Mouse (Mus musculus) lung, adult 2 months (tissue): Measurements from ENCODE around the gene Gm10778. TPM values are rescaled to one million over a fixed set of nuclear protein-coding genes. Genes with fewer than 3 reads are reported as not detected.
"Not testable (repeated sequence)": the region's sequence is repeated elsewhere in the genome, so short reads cannot be mapped to it uniquely, and the experiment has no call there.

ENCODE experiments used
- DNase-seq: peaks from one replicate; pipeline ENCODE4 v3.0.0; 2022
- H3K4me1 ChIP-seq: fragments of 200-500 bp; 2 replicates; pipeline ENCODE4 v1.6.1; 2011; ENCODE audit warnings: low read length; ENCODE audit not compliant: control insufficient read depth, insufficient read depth
- H3K4me3 ChIP-seq: fragments of 200-500 bp; replicated peaks from 2 replicates; pipeline ENCODE3; 2011; ENCODE audit warnings: low read depth, mild to moderate bottlenecking, control low read depth, low read length; ENCODE audit errors: extremely low read depth
- CTCF ChIP-seq: fragments of 200-500 bp; IDR thresholded peaks from 2 replicates; pipeline ENCODE4 v1.5.1; 2011; ENCODE audit warnings: mild to moderate bottlenecking, low read length, control low read depth; ENCODE audit not compliant: insufficient read depth
- POLR2A ChIP-seq: fragments of 200-500 bp; IDR thresholded peaks from 2 replicates; pipeline ENCODE4 v1.6.1; 2011; ENCODE audit warnings: low read depth, mild to moderate bottlenecking, control low read depth, low read length, borderline replicate concordance; ENCODE audit errors: extremely low read depth
- whole genome bisulfite sequencing: fragments of 180-500 bp; shearing (Covaris S2); methylation state at CpG from one replicate; pipeline ENCODE4 v1.1.7; 2018; 5-methylcytosine and 5-hydroxymethylcytosine counted together
- polyA plus RNA-seq: library from polyadenylated mRNA; depleted of rRNA; stranded (reverse); fragments of >200 nt; gene quantifications from 2 replicates; pipeline ENCODE4 v1.2.3, GENCODE M21; 2012

Gm10778 gene
- polyA plus RNA-seq, 1 experiment, result 0.57 TPM

DNA sequence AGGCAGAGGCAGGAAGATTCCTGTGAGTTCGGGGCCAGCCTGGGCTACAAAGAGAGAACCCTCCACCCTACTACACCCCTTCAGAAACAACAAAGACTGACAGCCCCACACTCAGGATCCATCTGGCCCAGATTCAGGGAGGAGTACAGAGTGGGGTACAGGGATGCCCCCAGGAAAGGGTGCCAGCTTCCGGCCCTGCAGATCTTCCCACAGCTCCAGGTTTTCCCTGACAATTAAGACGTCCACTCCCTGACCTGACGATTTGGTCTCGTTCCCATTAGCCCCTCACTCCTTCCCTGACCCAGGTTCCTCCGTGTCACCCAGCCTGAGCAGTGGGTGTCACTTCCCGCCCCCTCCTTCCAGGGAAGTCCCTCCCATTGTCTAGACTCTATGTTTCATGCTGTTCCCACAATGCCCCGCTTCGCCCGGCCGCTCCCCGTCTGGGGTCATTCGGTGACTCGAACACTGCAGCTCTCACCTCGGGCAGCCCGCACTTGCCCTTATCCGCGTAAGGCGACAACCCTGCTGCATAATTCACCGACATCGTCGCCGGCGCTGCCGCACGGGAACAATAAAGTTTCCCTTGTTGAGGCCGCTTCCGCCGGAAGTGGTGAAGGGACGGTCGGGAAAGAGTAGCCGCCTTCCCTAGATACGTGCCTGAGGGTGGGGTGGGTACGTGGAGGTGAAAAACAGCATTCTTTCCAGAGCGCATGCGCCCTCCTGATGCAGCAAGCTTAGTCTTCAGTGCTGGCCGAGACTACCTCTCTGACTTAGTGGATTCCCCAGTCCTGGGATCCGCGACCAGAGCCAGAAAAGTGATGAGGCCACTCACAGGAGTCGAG, 21.6 kb upstream of the Gm10778 start, which contains the start of gene Sirt6:
Gene Sirt6, minus strand, starts transcription at position 804 of the 842 bp plus-strand sequence.
- Histone ChIP-seq H3K4me3 (peak within 1 kb of the TSS; percentile 80), H3K4me1 (no peaks in the 10 kb centered on the region; the same call in 1 of the 2 replicates)
- DNase-seq, result peak; percentile 92
- 3% methylated on average over 40 of the region's 40 CpGs for WGBS
- no peak for TF ChIP-seq CTCF
- TF ChIP-seq POLR2A, result peak; percentile 97; the same call in 1 of the 2 replicates

DNA sequence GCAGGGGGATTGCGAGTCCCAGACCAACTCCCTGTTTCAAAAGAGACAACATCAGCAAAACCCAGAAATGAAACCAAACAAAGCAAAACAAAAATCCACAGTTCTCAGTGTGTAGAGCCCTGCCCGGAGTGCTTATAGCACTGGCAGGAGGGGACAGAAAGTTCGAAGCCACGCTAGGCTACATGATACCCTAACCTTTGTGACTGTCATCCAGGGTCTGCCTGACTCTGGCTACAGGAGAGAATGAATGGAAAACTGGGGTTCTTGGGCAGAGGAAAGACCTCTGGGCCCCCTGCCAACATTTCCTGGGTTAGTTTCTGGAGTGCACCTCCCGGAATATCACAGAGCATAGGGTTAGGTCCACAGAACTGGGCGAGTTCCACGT, 21.0 kb upstream of the Gm10778 start:
- no peaks in the 10 kb centered on the region; the same call in 1 of the 2 replicates for H3K4me1 ChIP-seq
- 33% methylated on average over 7 of the region's 7 CpGs for WGBS
- no peak for TF ChIP-seq POLR2A
- TF ChIP-seq CTCF, result no peak
- DNase-seq, result no peak
- peak overlapping the region; percentile 80 for H3K4me3 ChIP-seq

DNA sequence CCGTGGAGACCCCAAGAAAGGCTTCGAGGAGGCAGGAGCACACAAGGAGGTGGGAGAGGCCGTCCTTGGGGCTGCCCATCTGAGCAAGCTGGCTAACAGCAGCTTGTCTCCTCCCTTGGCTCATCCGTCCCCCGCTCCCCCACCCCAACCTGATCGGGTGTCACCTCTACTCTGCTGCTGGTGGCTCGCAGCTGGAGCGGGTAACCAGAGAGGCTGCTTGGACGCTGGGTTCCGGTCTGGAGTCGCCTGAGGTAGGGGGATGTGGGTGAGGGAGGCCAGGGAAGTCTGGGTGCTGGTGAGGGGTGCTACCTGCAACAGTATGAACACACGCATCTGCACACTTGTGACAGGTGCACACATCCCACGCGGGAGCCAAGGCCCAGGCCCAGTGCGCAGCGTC, 20.5 kb upstream of the Gm10778 start, which contains the start of gene Ankrd24:
Gene Ankrd24, plus strand, starts transcription at position 151 of the 400 bp plus-strand sequence.
- no peak for DNase-seq
- Histone ChIP-seq H3K4me1 (no peaks in the 10 kb centered on the region; the same call in 1 of the 2 replicates), H3K4me3 (peak within 1 kb of the TSS; percentile 80)
- WGBS, result 79% methylated on average over 16 of the region's 16 CpGs
- TF ChIP-seq CTCF (no peak), POLR2A (no peak)

GRCm38 (mm10) chr10:81633253-81634099, 15.4 kb upstream of the Gm10778 start:
- Histone ChIP-seq H3K4me3 (peak overlapping the region; percentile 12), H3K4me1 (0 out of 2 replicates have a peak, but pooled peaks cover 6% of the 10 kb centered on the region)
- peak; percentile 81 for DNase-seq
- TF ChIP-seq CTCF (no peak), POLR2A (peak; percentile 38; the same call in 1 of the 2 replicates)
- WGBS, result 3% methylated on average over 37 of the region's 37 CpGs

DNA sequence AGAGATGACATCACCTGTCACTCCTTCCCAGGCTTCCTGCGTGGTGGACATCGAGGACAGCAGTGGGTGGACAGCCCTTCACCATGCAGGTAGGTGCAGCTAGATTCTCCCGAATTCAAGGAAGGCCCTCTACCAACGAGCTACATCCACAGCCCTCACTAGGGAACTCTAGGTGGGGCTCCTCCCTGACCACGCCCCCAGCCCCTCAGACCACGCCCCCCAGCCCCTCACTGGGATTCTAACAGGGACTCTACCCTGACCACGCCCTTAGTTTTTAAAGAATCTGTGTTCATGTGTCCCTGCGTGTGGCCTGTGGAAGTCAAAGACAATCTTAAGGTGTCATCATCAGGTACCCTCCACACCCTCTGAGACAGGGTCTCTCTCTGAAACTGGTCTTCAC, 12.5 kb upstream of the Gm10778 start:
- Histone ChIP-seq H3K4me1 (0 out of 2 replicates have a peak, but pooled peaks cover 6% of the 10 kb centered on the region), H3K4me3 (no peak overlapping the region)
- whole genome bisulfite sequencing, result 18% methylated on average over 8 of the region's 8 CpGs
- TF ChIP-seq POLR2A (no peak), CTCF (no peak)
- no peak for DNase-seq

GRCm38 (mm10) chr10:81638101-81638500, 10.8 kb upstream of the Gm10778 start:
- DNase-seq, result no peak
- TF ChIP-seq POLR2A (no peak), CTCF (no peak)
- 75% methylated on average over 6 of the region's 6 CpGs for WGBS
- peaks cover 15% of the 10 kb centered on the region; the same call in 1 of the 2 replicates for H3K4me1 ChIP-seq
- no peak overlapping the region for H3K4me3 ChIP-seq

- not testable (repeated sequence) for H3K4me3 ChIP-seq, DNase-seq, H3K4me1 ChIP-seq
- 34% methylated on average over 4 of the region's 4 CpGs for WGBS
These were observed 8.0 kb upstream of the Gm10778 start for GRCm38 (mm10) chr10:81640825-81641224.

GRCm38 (mm10) chr10:81641566-81641965, 7.3 kb upstream of the Gm10778 start:
- no peak for DNase-seq
- 93% methylated on average over 2 of the region's 2 CpGs for WGBS
- Histone ChIP-seq H3K4me1 (peaks cover 9% of the 10 kb centered on the region; the same call in 1 of the 2 replicates), H3K4me3 (no peak overlapping the region)
- TF ChIP-seq CTCF (no peak), POLR2A (no peak)

- DNase-seq, result no peak
- no peak overlapping the region for H3K4me3 ChIP-seq
- TF ChIP-seq CTCF (no peak), POLR2A (no peak)
- H3K4me1 ChIP-seq, result peaks cover 9% of the 10 kb centered on the region; the same call in 1 of the 2 replicates
- WGBS, result 74% methylated on average over 8 of the region's 8 CpGs
These were observed 6.7 kb upstream of the Gm10778 start for GRCm38 (mm10) chr10:81641978-81642647.
